Mouse (Mus musculus) brain, embryonic 18.5 days (tissue): ENCODE data around the gene Myo16.

Experiments
- DNase-seq: peaks from one replicate; pipeline ENCODE4 v3.0.0-alpha.2; 2012; ENCODE audit warnings: low read depth, low spot score

The Myo16 gene

DNA sequence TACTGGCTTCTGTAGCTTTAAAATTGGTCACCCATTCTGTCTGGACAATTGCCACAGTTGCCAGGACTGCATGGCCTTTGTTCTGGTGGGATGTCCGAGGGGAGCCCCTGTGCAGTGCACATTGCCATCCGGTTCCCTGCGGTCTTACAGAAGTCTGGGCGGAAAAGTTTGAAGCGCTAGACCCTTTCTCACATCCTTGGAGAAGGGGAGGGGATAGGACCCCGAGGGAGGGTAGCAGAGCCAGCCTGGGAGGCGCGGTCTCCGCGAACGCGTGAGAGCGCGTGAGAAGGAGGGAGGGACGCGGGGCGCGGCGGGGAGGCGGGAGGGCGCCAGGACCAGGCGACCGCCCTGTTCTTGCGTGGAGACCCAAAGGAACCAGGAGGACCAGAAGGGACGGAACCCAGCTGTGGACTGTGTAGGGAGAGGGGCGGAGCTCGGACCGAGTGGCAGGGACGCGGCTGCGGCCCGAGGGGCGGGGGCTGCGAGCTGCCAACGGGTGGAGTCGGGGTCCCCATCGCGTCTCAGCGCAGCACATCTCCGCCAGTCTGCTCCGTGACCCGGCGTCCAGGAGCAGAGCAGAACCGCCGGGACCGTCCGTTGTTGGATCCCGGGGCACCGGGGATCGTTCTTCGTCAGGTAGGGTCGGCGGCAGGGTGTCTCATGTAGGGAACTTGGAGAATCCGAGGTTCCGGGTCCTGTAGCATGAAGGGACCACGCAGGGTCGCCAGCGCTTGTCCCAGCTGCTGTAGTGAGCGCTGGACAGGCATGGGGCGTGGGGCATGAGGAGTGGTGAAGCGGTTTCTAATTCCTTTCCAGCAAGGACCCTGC lies at the start of gene Myo16:
TSS of gene Myo16 (plus strand) at position 301 of the 828 bp plus-strand sequence.
- no peak for DNase-seq

DNA sequence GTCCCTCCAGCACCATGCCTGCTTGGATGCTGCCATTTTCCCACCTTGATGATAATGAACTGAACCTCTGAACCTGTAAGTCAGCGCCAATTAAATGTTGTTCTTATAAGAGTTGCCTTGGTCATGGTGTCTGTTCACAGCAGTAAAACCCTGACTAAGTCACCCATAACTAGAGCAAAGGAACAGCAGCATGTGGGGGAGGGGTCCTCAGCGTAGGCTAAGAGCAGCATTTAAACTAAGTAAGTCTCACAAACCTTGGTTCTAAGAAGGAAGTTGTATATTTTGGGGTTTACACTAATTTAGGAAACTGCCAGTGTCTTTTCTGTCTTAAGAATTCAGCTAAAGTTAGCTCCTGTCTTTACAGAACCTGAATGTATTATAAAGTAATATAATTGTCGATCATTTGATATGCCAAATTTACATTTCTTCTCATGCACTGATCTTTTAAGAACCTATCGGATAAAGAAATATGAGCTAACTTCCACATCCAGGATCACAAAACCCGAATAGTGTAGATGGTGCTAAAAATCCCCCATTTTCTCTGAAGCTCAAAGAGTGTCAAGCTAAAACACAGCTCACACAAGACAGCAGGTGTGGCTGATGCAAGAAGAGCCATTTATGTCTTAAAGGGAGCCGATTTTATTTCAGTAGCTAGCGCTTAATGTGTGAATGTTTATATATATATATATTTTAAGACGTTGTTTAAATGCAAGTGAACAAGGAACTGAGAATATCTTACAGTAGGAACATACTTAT lies 45.0 kb upstream of the Myo16 start:
- DNase-seq = no peak

DNA sequence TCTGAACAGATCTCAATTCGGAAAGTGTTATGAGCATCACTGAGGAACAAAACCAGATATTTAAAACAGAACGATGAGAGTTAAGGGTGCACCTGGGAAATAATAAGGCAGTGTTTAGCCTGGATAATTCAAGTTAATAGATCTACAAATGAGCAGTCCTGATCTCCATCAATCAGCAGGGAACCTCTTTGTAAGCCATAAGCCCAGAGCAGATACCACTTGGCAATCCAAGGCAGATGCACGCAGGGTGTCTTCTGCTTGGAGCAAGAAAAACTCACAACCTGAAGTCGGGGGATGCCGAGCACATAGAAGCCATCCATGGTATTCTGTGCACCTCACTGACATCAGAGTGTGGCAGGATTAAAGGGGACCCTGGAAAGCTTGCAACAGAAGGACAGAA lies 31.0 kb upstream of the Myo16 start:
- no peak for DNase-seq

DNA sequence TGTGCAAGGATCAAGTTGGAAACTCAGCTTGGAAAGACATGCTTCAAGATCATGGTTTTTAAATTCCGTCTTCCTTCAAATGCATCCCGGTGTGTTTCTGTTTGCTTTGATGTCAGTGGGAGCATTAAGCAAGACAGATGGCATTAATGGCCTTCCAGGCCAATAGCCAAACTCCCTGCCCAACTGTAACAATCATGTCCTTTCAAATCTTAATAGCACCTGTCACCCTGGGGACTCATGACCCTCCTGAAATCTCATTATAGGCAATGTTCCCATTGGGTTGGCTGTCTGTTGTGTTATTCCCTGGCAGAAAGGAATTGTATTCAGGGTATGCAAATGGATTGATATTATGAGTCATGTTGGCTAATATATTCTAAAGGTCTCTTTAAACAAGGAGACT lies 30.3 kb upstream of the Myo16 start:
- no peak for DNase-seq

DNA sequence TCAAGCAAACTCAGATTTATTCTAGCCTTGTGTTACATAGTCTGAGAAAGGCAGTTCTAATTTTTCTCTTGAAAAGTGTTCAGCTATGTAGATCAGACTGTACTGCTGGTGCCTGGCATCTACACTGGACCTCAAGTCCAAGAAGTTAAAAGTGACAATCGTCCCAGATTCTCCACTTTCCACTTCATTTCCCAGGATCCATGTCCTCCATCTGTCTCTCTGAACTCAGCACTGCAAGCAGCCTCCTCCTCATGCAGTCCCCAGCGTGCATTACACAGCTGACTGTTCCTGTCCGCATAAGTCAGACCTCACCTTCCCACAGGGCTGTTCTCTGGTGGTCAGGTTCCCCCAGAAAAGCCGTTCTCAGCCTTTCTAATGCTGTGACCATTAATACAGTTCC lies 28.0 kb upstream of the Myo16 start:
- peak; percentile 18 for DNase-seq

DNA sequence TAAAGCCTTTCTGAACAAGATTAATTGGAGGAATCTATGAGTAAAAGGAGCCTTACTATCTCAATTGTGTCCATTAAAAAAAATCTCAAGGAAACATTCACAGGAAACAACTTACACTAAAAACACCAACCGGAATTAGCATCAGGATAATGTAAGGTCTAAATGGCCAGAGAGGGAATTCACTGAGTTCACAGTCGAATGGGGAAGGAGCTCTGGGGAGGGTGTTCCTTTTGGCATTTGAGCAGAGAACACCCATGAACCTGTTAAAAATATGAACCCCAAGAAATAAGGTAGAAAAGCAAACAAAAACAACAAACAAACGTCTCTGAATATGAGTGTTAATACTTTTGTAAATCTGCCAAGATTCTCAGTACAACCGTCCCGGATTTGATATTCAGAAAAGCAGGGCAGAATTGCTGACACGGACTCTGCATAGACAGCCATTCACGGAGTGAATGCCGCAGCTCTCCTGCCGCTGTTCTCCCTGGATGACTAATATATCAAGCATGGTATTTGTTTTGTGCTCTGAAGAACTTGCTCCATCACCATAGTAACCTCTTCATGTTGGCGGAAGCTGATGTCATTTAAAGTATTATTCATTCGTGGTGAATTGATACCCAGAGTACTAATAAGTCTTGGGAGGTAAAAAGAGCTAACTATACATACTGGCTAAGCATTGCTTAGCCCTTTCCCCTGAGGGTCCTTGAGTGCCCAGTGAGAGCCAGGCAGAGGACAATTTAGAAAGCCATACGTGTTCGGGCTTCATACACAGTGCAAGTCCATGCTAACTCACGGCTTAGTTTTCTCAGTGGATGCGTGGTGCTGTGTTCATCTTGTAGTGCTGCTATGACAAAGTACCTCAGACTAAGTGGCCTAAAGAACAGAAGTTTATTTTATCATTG lies 22.9 kb upstream of the Myo16 start:
- no peak for DNase-seq

DNA sequence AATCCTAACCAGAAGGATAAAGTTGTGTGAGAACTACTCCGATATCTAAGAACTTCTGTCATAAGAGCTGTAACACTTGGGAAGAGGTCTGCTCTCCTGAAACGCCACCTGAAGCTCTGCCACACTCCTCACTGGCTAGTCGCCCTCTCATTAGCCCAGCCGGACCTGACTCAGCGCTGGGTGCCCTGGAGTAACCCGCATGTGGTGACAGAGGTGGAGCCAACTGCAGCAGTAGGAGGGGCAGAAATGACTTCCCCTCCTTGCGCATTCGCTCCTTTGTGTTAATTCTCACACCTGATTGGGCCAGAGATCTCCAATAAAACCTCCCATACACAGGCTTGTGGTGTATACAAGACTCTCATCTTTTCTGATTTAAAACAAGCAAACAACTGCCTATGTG lies 14.2 kb upstream of the Myo16 start:
- DNase-seq = no peak

DNA sequence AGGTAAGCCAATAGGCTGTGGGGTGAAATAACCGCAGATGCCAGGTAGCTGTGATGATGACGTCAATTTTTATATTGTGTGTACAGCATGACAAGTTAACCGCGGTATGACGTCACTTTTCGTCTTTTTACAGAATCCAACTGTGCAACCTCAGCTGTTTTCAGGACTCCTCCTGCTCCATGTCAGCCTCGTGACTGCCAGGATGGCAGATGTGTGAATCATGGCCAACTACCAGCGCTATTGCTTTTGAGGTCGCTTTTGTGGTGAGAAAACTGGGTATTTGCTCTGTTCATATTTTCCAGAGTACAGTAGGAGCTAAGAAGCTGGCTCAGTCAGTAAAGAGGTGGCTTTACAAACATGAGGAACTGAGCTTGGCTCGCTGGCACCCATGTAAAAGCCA lies 9.8 kb upstream of the Myo16 start:
- no peak for DNase-seq

DNA sequence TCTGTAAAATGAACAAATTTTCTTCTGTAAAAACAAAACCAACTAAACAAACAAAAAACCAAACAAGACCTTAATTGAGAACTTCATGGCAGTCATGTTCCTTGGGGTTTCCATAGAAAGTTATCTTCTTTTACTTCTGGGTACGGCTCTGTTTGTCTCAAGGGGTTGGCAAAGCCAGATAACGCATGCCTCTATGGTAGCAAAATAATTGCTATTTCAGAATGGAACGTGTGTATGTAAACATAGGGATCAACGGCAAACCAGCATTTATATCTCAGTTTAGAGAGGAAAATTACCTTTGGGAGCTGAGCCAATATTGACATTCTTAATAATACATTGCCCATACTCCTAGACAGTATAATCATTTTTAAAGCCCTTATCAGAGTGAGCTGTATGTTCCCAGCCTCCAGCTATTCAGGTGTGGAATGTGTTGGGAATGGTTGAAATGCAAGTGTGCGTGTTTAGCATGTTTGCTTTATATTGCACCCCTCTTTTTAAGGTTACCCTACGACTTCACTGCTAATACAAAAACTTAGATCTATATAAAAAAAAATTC lies 1.9 kb upstream of the Myo16 start:
- DNase-seq = no peak

DNA sequence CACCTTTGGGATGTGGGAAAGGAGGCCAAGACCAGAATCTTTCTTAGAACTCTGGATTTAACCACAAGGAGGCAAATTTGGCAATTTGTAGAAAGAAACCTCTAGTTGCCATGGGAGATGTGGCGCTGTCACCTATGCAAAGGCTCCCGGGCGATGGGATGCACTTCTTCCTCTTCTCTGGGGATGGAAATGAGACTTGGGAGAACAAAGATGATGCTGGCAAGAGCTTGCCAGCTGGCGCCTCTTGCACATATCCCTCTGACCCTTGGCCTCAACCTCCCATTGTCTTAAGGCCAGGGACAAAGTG lies 681 bp downstream of the Myo16 start:
- DNase-seq = no peak

DNA sequence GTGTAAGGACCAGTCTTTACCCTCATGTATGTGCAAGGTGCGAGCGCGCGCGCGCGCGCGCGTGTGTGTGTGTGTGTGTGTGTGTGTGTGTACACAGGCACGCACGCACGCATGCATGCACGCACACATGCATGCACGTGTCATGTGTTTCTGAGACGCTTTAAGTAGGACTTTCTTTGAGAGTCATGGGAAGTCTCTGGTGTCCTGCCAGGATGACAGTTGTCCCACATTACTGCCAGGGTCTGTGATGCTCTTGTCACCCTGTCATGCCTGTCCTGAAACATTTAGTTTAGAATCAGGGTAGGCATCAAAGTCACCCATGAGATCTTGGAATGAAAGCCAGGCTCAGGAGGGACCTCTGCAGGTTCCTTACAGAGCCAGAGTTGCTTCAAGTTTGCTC lies 1.4 kb downstream of the Myo16 start:
- DNase-seq = no peak

DNA sequence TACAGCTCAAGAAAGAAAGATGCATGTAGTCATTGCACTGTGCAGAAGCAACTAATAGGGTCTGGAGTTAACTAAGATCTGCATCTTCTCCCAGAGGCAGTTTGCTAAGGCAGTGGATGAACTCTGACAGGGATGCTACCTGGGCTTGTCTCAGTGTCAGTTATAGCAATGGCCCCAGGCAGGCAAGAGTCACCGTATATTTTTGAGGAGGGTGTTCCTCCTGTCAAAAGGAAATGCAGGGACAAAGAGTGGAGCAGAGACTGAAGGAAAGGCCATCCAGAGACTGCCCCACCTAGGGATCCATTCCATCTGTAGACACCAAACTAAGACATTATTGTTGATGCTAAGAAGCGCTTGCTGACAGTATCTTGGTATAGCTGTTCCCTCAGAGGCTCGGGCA lies 7.4 kb downstream of the Myo16 start:
- DNase-seq = no peak

DNA sequence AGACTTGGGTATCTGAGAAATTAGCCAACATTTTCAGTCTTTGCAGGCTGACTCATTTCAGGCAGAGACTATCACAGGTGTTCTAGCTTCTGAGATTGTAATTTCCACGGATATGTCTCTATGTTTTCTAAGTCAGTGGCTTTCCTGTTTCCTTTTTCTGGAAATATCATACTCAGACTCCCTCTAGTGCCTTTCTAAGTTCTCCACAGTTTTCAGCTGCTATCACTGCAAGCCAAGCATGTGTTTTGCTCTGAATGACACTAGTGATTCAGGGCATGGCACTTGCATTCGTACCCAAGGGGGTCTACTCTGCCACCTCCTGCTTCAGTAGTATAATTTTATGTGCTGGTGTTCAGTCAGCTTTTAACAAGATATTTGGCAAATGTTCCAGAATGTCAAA lies 11.2 kb downstream of the Myo16 start:
- DNase-seq = no peak

DNA sequence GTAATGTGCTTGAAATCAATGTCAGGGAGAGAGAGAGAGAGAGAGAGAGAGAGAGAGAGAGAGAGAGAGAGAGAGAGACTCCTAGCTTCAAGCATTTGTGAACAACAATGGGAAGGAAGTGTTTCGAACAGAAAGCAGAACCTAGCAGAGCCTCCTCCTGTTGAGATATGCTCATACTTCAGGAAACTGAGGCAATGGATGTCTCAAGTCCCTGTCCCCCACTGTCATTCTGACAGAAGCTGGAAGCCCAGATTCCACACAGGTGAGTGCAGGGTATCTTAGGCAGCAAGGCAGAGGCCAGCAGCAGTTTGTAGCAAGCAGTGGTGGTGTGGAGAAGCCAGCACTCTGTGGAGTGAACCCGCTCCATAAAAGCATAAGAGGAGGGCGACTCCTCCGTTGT lies 14.6 kb downstream of the Myo16 start:
- no peak for DNase-seq

DNA sequence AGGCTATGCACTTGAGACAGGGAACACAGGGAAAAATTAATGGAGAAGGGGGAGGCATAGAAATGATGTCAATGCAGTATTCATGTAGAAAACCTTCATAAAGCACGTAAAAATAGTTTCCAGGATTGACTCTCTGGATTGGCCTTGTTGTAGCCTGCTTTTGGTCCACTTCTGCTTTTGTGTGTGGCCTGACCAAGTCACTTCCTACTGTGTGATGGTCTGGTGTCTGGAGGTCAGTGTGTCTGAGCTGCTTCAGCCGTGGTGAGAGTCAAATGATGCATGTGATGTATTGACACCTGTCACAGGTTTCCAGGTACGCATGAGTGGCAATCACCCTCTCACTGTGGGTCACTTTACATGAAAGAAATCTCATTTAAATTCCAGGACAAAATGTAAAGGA lies 16.2 kb downstream of the Myo16 start:
- DNase-seq = no peak

DNA sequence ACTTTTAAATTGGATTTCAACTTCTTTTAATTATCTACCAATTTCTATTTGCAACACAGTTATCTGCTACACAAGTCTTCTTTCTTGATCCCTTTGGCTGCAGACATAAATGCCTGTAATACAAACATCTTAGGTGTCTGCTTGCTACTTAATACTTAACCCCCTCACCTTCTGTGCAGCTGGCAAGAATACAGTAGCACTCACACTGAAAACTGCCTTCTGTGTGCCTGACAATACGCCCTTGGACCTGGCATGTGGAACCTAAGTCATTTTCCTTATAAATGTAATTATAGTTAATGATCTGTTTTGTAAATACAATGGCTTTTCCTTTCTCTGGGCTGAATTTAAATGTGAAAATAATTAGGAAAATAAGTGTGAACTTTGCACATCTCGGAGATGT lies 17.6 kb downstream of the Myo16 start:
- no peak for DNase-seq

DNA sequence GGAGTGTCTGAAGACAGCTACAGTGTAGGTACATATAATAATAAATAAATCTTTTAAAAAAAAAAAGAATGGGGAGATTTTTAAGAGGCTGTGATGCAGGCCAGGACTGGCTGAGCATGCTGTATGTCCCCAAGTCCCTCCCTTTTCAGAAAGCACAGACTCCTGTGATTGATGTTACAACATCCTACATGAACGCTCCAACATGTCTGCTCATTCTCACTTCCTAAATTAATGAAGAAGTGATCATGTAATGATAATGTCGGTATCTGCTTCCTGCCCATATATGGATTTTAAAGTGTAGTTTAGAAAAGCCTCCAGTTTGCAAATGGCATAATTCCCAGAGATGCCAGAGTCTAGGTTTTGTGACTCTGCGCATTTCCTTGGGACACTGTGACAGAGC lies 18.6 kb downstream of the Myo16 start:
- DNase-seq = no peak

DNA sequence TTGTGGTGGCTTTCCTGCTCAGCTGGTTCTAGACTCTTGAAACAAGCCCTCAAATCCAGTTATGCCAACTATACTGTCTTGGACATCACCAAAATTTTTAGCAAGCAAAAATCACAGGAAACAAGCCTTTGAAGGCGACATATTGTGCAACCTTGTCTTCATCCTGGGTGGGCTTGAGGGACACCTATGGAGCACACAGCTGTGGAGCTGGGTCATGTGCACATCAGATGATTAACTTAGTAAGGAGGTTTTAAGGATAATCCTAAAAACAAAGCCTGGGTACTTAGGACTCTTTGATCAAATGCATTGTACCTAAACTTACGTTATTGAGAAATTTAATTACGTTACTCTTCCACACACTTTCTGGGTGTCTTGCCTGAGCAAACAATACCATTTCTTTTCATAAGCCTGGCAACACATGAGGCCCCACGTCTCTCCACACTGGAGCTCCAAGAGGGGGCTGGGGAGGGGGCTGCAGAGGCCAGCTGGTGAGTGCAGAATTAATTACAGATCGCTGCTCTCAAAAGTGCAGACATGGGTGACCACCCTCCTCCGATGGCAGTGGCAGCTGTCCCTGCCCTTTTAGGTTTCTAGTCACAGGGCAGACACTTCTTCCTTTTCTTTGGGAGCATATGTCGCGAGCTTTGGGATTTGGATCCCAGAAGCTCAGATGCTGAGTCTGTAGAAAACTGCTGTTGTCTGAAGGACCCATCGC lies 19.5 kb downstream of the Myo16 start:
- DNase-seq = no peak

DNA sequence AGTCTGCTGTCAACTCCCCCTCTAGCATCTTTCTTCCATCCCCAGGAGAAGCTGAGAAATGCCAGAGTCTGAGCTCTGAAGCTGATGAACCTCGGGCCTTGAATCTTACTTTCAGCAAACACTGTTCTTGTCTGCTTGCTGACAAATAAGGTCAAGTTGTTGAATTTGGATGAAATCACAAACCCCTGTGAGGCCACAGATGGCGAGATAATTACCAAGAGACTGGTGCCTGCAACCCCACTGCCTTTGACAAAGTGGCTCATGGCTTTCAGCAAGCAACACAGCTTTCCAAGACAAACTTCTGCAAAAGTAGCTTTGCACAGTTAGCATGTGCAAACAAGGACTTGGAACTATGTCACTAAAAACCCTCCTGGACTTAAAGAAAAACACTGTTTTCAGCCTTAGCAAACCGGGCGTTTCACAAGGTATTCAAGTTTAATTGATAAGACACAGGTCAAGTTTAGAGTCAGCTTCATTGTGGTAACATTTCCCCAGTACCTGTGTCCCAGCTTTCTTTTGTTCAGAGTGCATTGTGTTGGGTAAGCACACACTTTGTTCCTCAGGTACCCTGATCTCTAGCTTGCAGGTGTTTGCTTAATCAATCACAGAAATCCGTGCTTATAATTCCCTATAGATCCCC lies 20.6 kb downstream of the Myo16 start:
- DNase-seq = no peak

DNA sequence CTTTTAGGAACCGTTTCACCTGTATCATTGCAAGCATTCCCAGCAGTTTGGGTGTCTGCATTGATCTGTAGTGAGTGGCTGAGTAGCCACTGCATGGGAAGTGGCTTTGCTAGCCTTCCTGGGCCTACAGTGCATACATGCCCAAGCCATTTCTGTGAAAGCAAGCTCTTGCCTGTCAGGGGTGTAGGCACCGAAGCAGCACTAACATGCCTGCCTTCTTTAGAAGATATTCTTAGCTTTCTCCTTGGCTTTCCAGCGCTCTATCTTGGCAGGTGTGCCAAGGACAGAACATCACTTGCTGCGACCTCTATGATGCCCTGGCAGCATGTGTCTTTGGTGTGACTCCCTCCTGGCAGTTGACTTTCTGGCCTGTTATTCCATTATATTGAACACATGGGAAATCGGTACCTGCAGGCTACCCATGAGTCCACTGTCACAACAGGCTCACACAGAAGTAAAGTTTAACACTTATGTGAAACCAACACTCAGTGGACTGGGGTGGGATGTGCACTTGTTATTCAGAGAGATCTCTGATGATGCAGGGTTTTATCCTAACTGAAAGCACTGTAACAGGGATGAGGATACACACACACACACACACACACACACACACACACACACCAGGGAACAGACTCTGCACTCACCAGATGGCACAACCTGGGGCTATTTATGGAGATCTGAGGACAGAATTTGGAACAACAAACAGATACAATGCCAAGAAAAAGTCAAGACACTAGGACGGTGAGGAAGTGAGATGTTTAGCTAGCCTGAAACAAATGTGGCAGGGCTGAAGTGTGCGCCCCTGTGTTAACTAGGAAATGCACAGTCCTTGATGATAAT lies 21.4 kb downstream of the Myo16 start:
- no peak for DNase-seq
